Mouse (Mus musculus) heart, embryonic 12.5 days (tissue): ENCODE results near the gene Casc3. TPM values are rescaled to one million over a fixed set of nuclear protein-coding genes. Genes with fewer than 3 reads are reported as not detected.

Source experiments
- ATAC-seq: fragments of 200-750 bp; cut with Nextera tagmentation; 2 replicates; pipeline ENCODE4 v1.8.0; 2017; ENCODE audit warnings: moderate TSS enrichment, moderate library complexity; ENCODE audit not compliant: insufficient number of reproducible peaks, low FRiP score
- H3K27ac ChIP-seq: fragments of 300-500 bp; sonication (generic); 2 replicates; pipeline ENCODE4 v1.5.1; 2016; ENCODE audit warnings: mild to moderate bottlenecking, moderate library complexity; ENCODE audit not compliant: poor library complexity, severe bottlenecking
- H3K27me3 ChIP-seq: fragments of 300-500 bp; sonication (generic); replicated peaks from 2 replicates; pipeline ENCODE4 v1.6.1; 2016; ENCODE audit warnings: mild to moderate bottlenecking, moderate library complexity
- H3K36me3 ChIP-seq: fragments of 300-500 bp; sonication (generic); 2 replicates; pipeline ENCODE4 v1.6.1; 2016; ENCODE audit warnings: mild to moderate bottlenecking, moderate library complexity
- H3K4me1 ChIP-seq: fragments of 300-500 bp; sonication (generic); replicated peaks from 2 replicates; pipeline ENCODE4 v1.6.1; 2016; ENCODE audit warnings: mild to moderate bottlenecking
- H3K4me2 ChIP-seq: fragments of 300-500 bp; sonication (generic); 2 replicates; pipeline ENCODE4 v1.6.1; 2016; ENCODE audit warnings: mild to moderate bottlenecking, moderate library complexity
- H3K4me3 ChIP-seq: fragments of 300-500 bp; sonication (generic); 2 replicates; pipeline ENCODE4 v1.5.1; 2016; ENCODE audit warnings: mild to moderate bottlenecking
- H3K9ac ChIP-seq: fragments of 300-500 bp; sonication (generic); 2 replicates; pipeline ENCODE4 v1.6.1; 2016; ENCODE audit warnings: mild to moderate bottlenecking, moderate library complexity
- H3K9me3 ChIP-seq: fragments of 300-500 bp; sonication (generic); replicated peaks from 2 replicates; pipeline ENCODE4 v1.6.1; 2016; ENCODE audit warnings: mild to moderate bottlenecking, moderate library complexity
- WGBS: fragments of 180-500 bp; shearing (Covaris S2); methylation state at CpG from one replicate; pipeline ENCODE4 v1.1.7; 2016; 5-methylcytosine and 5-hydroxymethylcytosine counted together
- polyA plus RNA-seq: library from polyadenylated mRNA; unstranded; fragments of >200 nt; fragmentation: Nextera tagmentation; extraction: Ambion mirVana; gene quantifications from 2 replicates; pipeline ENCODE4 v1.2.1, GENCODE M21; 2016

The Casc3 gene
- 31.8 and 33.3 TPM in 2 replicates for polyA plus RNA-seq

DNA sequence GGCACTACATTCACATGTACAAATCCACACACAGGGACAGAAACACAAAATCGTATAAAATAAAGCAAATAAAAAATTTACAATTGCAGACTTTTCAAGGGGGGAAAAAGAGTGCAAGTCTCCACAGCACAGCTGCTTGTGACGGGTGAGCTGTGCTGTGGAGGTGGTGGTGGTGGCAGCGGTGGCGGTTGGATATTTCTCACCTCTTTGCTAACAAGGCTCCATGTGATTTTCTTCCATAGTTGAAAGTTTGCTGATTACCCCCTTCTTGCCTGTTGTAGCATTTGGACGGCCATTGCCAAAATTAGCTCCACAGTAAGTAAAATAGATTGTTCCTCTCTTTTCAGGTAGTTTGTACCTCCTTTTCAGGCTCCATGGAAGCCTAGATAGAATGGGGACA is at the start of gene Casc3:
Gene Casc3, plus strand, starts transcription at position 301 of the 400 bp plus-strand sequence.
- no peak for ATAC-seq
- no peaks in the 10 kb centered on the region for H3K9me3 ChIP-seq
- H3K27me3 ChIP-seq = no peaks in the 10 kb centered on the region
- peaks cover 79% of the 10 kb centered on the region for H3K36me3 ChIP-seq
- no peak within 1 kb of the TSS for H3K9ac ChIP-seq
- H3K27ac ChIP-seq = peak within 1 kb of the TSS; percentile 50; the same call in 1 of the 2 replicates
- H3K4me3 ChIP-seq = no peak within 1 kb of the TSS
- no peak within 1 kb of the TSS for H3K4me2 ChIP-seq
- peaks cover 14% of the 10 kb centered on the region for H3K4me1 ChIP-seq
- 92% methylated on average over 5 of the region's 5 CpGs for WGBS

DNA sequence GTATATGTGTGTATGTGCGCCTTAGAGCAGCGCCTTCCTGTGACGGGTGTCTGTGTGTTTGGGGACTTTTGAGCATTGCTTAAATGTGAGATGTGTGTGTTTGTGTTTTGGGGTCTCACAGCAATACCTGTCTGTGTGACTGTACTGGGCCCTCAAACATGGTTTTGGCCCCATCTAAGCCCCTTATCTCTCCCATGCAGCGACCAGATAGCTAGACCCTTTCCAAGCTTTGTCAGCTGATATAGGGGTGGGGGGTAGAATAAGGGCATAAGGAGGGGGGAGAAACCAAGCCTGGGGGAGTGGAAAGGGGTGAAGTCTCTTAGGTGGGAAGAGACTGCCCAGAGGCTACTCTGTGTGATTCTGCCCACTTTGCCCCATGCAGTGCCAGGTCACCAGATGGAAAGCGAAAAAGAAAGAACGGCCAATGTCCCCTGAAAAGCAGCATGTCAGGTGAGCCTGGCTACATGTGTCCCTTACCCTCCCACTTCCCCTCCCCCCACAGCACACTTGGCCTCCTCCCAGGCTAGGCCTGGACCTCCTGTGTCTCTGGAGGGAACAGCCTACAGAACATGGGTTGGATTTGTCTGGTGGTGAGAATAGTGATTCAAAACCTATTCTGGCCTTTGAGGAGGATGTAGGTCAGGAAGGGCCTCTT is 48.9 kb upstream of the Casc3 start:
- Histone ChIP-seq H3K4me1 (peaks cover 59% of the 10 kb centered on the region), H3K9ac (peak overlapping the region; percentile 51; the same call in 1 of the 2 replicates), H3K36me3 (peaks cover 53% of the 10 kb centered on the region), H3K4me2 (0 out of 2 replicates have a peak overlapping the region, but pooled peaks have one; percentile 11), H3K4me3 (no peak overlapping the region), H3K9me3 (no peaks in the 10 kb centered on the region), H3K27me3 (no peaks in the 10 kb centered on the region), H3K27ac (peak overlapping the region; percentile 13; the same call in 1 of the 2 replicates)
- WGBS = 74% methylated on average over 6 of the region's 6 CpGs
- no peak for ATAC-seq

DNA sequence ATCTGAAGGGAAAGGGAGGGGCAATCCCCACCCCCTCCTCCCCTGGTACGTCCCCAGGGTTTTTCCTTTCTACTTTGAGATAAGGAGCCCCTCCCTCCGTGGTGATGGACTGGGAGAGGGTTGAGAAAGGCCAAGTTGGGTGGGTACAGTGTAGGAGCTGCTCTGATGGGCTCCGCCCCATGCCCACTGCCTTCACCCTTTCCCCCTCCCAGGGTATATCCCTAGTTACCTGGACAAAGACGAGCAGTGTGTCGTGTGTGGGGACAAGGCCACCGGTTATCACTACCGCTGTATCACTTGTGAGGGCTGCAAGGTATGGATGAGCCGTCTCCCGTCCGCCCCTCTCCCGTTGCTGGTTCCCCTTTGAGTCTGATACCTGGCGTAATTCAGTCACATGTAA is 48.0 kb upstream of the Casc3 start:
- H3K36me3 ChIP-seq = peaks cover 61% of the 10 kb centered on the region

DNA sequence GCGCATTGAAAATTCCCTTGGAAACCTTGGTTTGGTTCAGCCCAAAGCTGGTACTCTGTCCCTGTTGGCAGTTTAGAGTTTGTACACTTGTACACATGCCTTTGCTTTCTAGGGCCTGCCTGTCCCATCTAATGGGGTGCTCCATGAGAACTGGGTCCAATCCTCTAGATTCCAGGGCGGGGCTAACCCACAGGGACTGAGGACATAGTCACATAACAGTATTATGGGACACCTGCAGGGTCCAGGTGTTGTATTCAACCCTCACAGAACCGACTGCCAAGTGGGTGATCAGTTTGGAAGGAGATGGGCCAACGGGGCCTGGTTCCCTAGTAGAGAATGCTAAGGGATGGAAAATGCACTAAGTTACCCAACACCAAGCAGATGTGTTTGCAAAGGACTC is 42.8 kb upstream of the Casc3 start:
- Histone ChIP-seq H3K36me3 (peaks cover 74% of the 10 kb centered on the region), H3K27ac (no peak overlapping the region), H3K9me3 (no peaks in the 10 kb centered on the region), H3K4me2 (no peak overlapping the region), H3K4me3 (no peak overlapping the region), H3K4me1 (peaks cover 30% of the 10 kb centered on the region), H3K9ac (no peak overlapping the region), H3K27me3 (no peaks in the 10 kb centered on the region)
- no peak for ATAC-seq
- WGBS = 88% methylated on average over 4 of the region's 4 CpGs

More for the DNA sequence above, 48.0 kb upstream of the Casc3 start:
- Histone ChIP-seq H3K4me3 (no peak overlapping the region), H3K27ac (no peak overlapping the region), H3K4me1 (peaks cover 51% of the 10 kb centered on the region), H3K27me3 (no peaks in the 10 kb centered on the region), H3K9me3 (no peaks in the 10 kb centered on the region), H3K4me2 (no peak overlapping the region), H3K9ac (no peak overlapping the region; the same call in 1 of the 2 replicates)
- 68% methylated on average over 12 of the region's 12 CpGs for WGBS
- no peak for ATAC-seq

DNA sequence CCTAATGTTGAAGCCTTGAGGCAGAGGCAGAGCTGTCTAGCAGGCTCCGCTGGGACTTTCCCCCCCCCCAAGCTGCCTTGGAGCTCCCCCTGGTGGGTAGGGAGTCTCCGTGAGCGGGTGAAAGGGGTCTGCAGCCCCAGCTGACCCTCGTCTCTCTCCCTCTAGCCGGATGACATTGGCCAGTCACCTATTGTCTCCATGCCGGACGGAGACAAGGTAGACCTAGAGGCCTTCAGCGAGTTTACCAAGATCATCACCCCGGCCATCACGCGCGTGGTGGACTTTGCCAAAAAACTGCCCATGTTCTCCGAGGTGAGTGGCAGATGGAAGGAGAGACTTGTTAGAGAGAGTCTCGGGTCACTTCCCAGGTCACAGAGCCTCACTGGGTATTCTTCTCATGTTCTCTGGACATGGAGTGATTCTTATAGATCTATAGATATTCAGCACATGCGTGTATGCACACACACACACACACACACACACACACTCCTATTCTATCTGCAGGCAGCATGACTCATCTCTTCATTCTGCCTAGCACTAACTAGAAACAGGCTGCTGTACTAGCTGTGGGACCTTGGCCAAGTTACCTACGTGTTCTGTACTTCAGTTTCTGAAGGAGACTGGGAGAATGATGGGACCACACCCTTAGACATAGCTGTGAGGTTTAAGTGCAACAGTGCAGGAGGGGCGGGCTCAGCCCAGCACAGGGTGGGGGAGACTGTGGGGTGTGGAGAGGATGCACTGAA is 41.8 kb upstream of the Casc3 start:
- H3K36me3 ChIP-seq = peaks cover 65% of the 10 kb centered on the region
- H3K4me3 ChIP-seq = no peak overlapping the region
- no peak overlapping the region for H3K4me2 ChIP-seq
- WGBS = 61% methylated on average over 17 of the region's 17 CpGs
- H3K27me3 ChIP-seq = no peaks in the 10 kb centered on the region
- H3K27ac ChIP-seq = no peak overlapping the region
- H3K4me1 ChIP-seq = peaks cover 39% of the 10 kb centered on the region
- no peaks in the 10 kb centered on the region for H3K9me3 ChIP-seq
- H3K9ac ChIP-seq = 0 out of 2 replicates have a peak overlapping the region, but pooled peaks have one; percentile 29
- ATAC-seq = no peak

DNA sequence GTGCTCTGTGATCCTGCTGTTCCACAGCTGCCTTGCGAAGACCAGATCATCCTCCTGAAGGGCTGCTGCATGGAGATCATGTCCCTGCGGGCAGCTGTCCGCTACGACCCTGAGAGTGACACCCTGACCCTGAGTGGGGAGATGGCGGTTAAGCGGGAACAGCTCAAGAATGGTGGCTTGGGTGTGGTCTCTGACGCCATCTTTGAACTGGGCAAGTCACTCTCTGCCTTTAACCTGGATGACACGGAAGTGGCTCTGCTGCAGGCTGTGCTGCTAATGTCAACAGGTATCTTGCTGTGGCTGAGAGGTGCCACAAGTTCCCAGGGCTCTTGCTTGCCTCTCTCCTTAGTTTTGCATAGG is 41.2 kb upstream of the Casc3 start:
- Histone ChIP-seq H3K4me3 (no peak overlapping the region), H3K9me3 (no peaks in the 10 kb centered on the region), H3K27me3 (no peaks in the 10 kb centered on the region), H3K4me2 (no peak overlapping the region), H3K36me3 (peaks cover 63% of the 10 kb centered on the region), H3K27ac (no peak overlapping the region), H3K4me1 (peaks cover 45% of the 10 kb centered on the region), H3K9ac (0 out of 2 replicates have a peak overlapping the region, but pooled peaks have one; percentile 29)
- 85% methylated on average over 8 of the region's 8 CpGs for WGBS
- no peak for ATAC-seq

DNA sequence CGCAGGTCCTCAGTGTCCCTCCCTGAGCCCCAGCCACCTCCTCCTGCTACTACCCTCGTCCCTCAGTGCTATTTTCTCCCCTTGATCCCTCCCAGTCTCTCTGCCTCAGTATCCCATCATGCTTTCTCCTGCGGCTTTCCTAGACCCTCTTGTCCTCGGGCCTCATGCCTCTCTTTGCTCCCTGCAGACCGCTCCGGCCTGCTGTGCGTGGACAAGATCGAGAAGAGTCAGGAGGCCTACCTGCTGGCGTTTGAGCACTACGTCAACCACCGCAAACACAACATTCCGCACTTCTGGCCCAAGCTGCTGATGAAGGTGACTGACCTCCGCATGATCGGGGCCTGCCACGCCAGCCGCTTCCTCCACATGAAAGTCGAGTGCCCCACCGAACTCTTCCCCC is 40.6 kb upstream of the Casc3 start:
- Histone ChIP-seq H3K36me3 (peaks cover 64% of the 10 kb centered on the region), H3K9me3 (no peaks in the 10 kb centered on the region), H3K9ac (no peak overlapping the region), H3K27ac (no peak overlapping the region), H3K4me2 (no peak overlapping the region), H3K4me1 (peaks cover 51% of the 10 kb centered on the region), H3K27me3 (no peaks in the 10 kb centered on the region), H3K4me3 (no peak overlapping the region)
- 82% methylated on average over 18 of the region's 18 CpGs for WGBS
- no peak for ATAC-seq

DNA sequence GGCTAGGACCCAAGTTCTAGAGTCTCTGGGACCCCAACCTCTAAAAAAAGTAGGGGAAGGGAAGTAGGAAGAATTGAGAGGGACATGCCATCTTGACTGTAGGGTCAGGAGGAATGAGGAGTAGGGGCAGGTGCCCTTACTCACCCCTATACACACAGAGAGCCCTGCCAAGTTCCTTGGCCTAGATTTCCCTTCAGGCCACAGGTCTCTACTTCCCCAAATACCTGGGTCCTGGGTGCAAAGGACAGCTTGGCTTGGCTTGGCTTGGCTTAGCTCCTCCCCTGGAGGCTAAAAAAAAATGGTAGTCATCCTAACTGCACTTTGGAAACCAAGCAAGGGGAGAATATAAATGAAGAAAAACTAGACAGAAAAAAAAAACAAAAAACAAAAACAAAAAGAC is 40.0 kb upstream of the Casc3 start:
- Histone ChIP-seq H3K27ac (no peak overlapping the region), H3K9ac (no peak overlapping the region)

DNA sequence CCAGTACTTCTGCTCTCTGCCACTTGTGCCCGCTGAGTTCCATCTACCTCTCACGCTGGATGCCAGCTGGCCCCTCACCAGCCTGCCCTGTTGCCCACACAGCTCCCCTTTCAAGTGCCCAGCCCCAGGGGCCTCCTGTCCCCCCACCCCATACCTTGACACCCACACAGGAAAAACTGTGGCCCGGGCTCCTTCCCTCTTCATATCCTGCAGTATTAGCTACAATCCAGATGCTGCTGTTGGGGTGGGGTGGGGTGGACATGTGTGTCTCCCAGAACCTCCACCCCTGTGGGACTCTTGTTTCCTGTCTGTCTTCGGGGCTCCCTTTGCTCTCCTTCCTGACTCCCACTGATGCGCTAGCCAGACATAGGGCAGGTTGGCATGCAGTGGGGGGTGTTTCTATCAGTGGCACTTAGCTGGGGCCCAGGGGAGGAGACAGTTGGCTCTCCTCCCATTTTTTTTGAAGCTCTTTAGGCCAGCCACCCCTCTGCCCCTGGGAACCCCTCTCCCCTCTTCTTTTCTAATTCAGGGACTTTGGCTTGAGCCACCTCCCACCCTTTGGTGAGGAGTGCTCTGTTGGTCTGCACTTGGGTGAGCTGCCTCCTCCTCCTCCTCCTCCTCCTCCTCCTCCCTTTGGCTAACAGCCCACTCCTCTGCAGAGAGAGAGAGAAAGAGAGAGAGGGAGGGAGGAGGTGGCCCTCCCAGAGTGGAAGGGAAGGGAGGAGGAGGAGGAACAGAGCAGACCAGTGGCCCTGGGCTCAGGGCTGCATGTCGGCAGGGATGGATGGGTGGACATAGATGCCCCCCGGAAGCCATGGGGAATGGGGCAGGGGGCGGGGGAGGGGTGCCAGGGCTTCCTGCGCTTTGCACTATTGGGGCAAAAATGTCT is 39.0 kb upstream of the Casc3 start:
- Histone ChIP-seq H3K36me3 (peaks cover 67% of the 10 kb centered on the region), H3K9ac (peak overlapping the region; percentile 60), H3K4me1 (peaks cover 67% of the 10 kb centered on the region), H3K4me2 (peak overlapping the region; percentile 35), H3K9me3 (no peaks in the 10 kb centered on the region), H3K27me3 (no peaks in the 10 kb centered on the region), H3K4me3 (no peak overlapping the region), H3K27ac (peak overlapping the region; percentile 80)
- 32% methylated on average over 7 of the region's 9 CpGs for WGBS
- no peak for ATAC-seq

More for the DNA sequence above, 40.0 kb upstream of the Casc3 start:
- peaks cover 57% of the 10 kb centered on the region for H3K4me1 ChIP-seq
- no peak overlapping the region for H3K4me3 ChIP-seq
- H3K9me3 ChIP-seq = no peaks in the 10 kb centered on the region
- H3K36me3 ChIP-seq = peaks cover 66% of the 10 kb centered on the region
- no peaks in the 10 kb centered on the region for H3K27me3 ChIP-seq
- H3K4me2 ChIP-seq = no peak overlapping the region
- no peak for ATAC-seq

DNA sequence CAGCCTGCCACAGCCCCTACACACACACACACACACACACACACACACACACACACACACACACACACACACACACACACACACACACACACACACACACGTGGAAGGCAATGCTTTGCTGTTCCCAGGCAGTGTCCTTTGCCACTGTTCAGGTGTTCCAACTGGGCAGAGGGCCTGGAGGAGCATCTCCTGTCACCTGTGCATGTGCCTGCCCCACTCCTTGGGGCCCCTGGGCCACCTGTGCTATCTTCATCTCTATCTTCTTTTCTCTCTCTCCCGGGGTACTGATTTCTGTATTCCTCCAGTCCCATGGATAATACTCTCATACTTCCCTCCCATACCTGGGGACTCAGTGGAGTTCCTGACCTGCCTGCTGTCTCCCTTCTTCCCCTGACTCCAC is 38.4 kb upstream of the Casc3 start:
- peaks cover 68% of the 10 kb centered on the region for H3K36me3 ChIP-seq
- peak overlapping the region; percentile 80 for H3K27ac ChIP-seq
- H3K4me2 ChIP-seq = peak overlapping the region; percentile 35; the same call in 1 of the 2 replicates
- no peaks in the 10 kb centered on the region for H3K9me3 ChIP-seq
- peaks cover 73% of the 10 kb centered on the region for H3K4me1 ChIP-seq
- 37% methylated on average over 2 of the region's 2 CpGs for WGBS
- 0 out of 2 replicates have a peak overlapping the region, but pooled peaks have one; percentile 60 for H3K9ac ChIP-seq
- ATAC-seq = no peak
- H3K4me3 ChIP-seq = no peak overlapping the region
- H3K27me3 ChIP-seq = no peaks in the 10 kb centered on the region
